Mouse (Mus musculus) adrenal gland (tissue): ENCODE results near the gene Olfr1509.
"Not testable (repeated sequence)": the region's sequence is repeated elsewhere in the genome, so short reads cannot be mapped to it uniquely, and the experiment has no call there.

Experiments
- intact Hi-C: fragments of 180-260 bp; cut with DNase I; formaldehyde crosslinking; loops from one replicate; pipeline ENCODE4 v1.15.1; 2025
- long read RNA-seq, 2 experiments: library from polyadenylated mRNA; unstranded; transcript quantifications; one replicate each; pipeline ENCODE4 v2.0.0; 2020; ENCODE audit warnings: borderline replicate concordance in 1 of 2; ENCODE audit not compliant: insufficient replicate concordance in 1 of 2

Gene Olfr1509
- long read RNA-seq, experiment 1, result 0 reads
- long read RNA-seq, experiment 2, result 0 reads

- intact Hi-C loops, result no loop called here
Measured at GRCm38 (mm10) chr14:52442690-52443089, at the start of gene Olfr1509. Olfr1509 (plus strand) TSS chr14:52442990.

GRCm38 (mm10) chr14:52397279-52397678, 45.5 kb upstream of the Olfr1509 start, which contains the start of gene Olfr1511:
Olfr1511 (minus strand) TSS chr14:52397379.
- intact Hi-C loops, result no loop called here

GRCm38 (mm10) chr14:52410142-52410919, 32.5 kb upstream of the Olfr1509 start:
- intact Hi-C loops, result not testable (repeated sequence)

- intact Hi-C loops, result no loop called here
Measured at GRCm38 (mm10) chr14:52414273-52414672, 28.5 kb upstream of the Olfr1509 start, which contains the start of gene Olfr1510. Olfr1510 (minus strand) TSS chr14:52414373.

GRCm38 (mm10) chr14:52427686-52428085, 15.1 kb upstream of the Olfr1509 start:
- intact Hi-C loops, result no loop called here

- intact Hi-C loops, result no loop called here
Measured at GRCm38 (mm10) chr14:52451138-52451537, 8.3 kb downstream of the Olfr1509 start.

GRCm38 (mm10) chr14:52461928-52462327, 19.1 kb downstream of the Olfr1509 start:
- intact Hi-C loops, result no loop called here

- intact Hi-C loops, result no loop called here
Measured at GRCm38 (mm10) chr14:52465738-52466137, 22.9 kb downstream of the Olfr1509 start.

- intact Hi-C loops, result no loop called here
Measured at GRCm38 (mm10) chr14:52467395-52467794, 24.6 kb downstream of the Olfr1509 start, which contains the start of gene Olfr1508. Olfr1508 (minus strand) TSS chr14:52467495.

GRCm38 (mm10) chr14:52495516-52495915, 52.7 kb downstream of the Olfr1509 start, which contains the start of gene Olfr1507:
Olfr1507 (minus strand) TSS chr14:52495749.
- intact Hi-C loops, result no loop called here
